Mouse (Mus musculus) megakaryocyte, adult 5-6 weeks (primary cell): Measurements from ENCODE around the gene Grin2c. TPM values are rescaled to one million over a fixed set of nuclear protein-coding genes. Genes with fewer than 3 reads are reported as not detected.
A peak's percentile ranks its signal among the peaks of the same experiment; 100 is the strongest.

Experiments
- ATAC-seq: 2 replicates; pipeline ENCODE4 v1.8.0; 2016; ENCODE audit warnings: mild to moderate bottlenecking, inconsistent platforms; ENCODE audit not compliant: poor library complexity, severe bottlenecking
- total RNA-seq, 2 experiments: library from RNA; stranded (forward) in 1 of 2; stranded (reverse) in 1 of 2; fragments of 153-499, 151-499 nt in 1 of 2; fragments of 221-1000, 200-1000 nt in 1 of 2; gene quantifications; 2 replicates each; pipeline versions ENCODE4 v1.2.3 to v1.2.4; 2015 to 2017

The Grin2c gene
- total RNA-seq, 2 experiments from 2014 or later, result not detected

GRCm38 (mm10) chr11:115209958-115210357, 57.1 kb downstream of the Grin2c start:
- ATAC-seq, result no peak

GRCm38 (mm10) chr11:115208776-115209732, 58.0 kb downstream of the Grin2c start:
- peak; percentile 96 for ATAC-seq

GRCm38 (mm10) chr11:115208126-115208525, 58.9 kb downstream of the Grin2c start:
- ATAC-seq, result no peak

- no peak for ATAC-seq
Measured at GRCm38 (mm10) chr11:115202756-115203155, 64.3 kb downstream of the Grin2c start.

- peak; percentile 88 for ATAC-seq
Measured at GRCm38 (mm10) chr11:115202316-115202715, 64.7 kb downstream of the Grin2c start.

- no peak for ATAC-seq
Measured at GRCm38 (mm10) chr11:115200520-115200919, 66.5 kb downstream of the Grin2c start.

Other genes with a start within 250 kb of the Grin2c start
- 2.2 TPM in 1 of 2 replicates, not detected in the other for gene Cd300ld4, start 240.2 kb downstream of the Grin2c start, total RNA-seq (2015)
- gene Cd300ld4, start 240.2 kb downstream of the Grin2c start, total RNA-seq (2017), result not detected in 2 replicates
- 1.1 TPM in 1 of 2 replicates, not detected in the other for gene Cd300ld5, start 229.5 kb downstream of the Grin2c start, total RNA-seq (2015)
- not detected in 2 replicates for gene Cd300ld5, start 229.5 kb downstream of the Grin2c start, total RNA-seq (2017)
- 23.8 and 26.2 TPM in 2 replicates for gene Cd300ld3, start 218.8 kb downstream of the Grin2c start, total RNA-seq (2015)
- 6.7 and 7.6 TPM in 2 replicates for gene Cd300ld3, start 218.8 kb downstream of the Grin2c start, total RNA-seq (2017)
- gene Cd300e, start 205.1 kb downstream of the Grin2c start, total RNA-seq (2015), result 1.7 and 2.6 TPM in 2 replicates
- gene Cd300e, start 205.1 kb downstream of the Grin2c start, total RNA-seq (2017), result 0.61 and 1.7 TPM in 2 replicates
- 4.8 and 6.2 TPM in 2 replicates for gene Rab37, start 175.8 kb downstream of the Grin2c start, total RNA-seq (2015)
- gene Rab37, start 175.8 kb downstream of the Grin2c start, total RNA-seq (2017), result 8.9 and 15.0 TPM in 2 replicates
- 22.9 and 25.7 TPM in 2 replicates for gene Cd300lf, start 133.3 kb downstream of the Grin2c start, total RNA-seq (2015)
- gene Cd300lf, start 133.3 kb downstream of the Grin2c start, total RNA-seq (2017), result 28.1 and 46.6 TPM in 2 replicates
- gene Slc9a3r1, start 103.9 kb downstream of the Grin2c start, total RNA-seq (2015), result 77.6 and 92.0 TPM in 2 replicates
- 87.5 and 88.7 TPM in 2 replicates for gene Slc9a3r1, start 103.9 kb downstream of the Grin2c start, total RNA-seq (2017)
- gene Tmem104, start 79.8 kb downstream of the Grin2c start, total RNA-seq (2015), result 23.9 and 25.7 TPM in 2 replicates
- 6.1 and 8.7 TPM in 2 replicates for gene Tmem104, start 79.8 kb downstream of the Grin2c start, total RNA-seq (2017)
- 16.1 and 17.7 TPM in 2 replicates for gene Nat9, start 79.4 kb downstream of the Grin2c start, total RNA-seq (2015)
- 23.9 and 36.1 TPM in 2 replicates for gene Nat9, start 79.4 kb downstream of the Grin2c start, total RNA-seq (2017)
- gene Fdxr, start 9.8 kb upstream of the Grin2c start, total RNA-seq (2015), result 4.4 and 5.6 TPM in 2 replicates
- 9.9 and 14.3 TPM in 2 replicates for gene Fdxr, start 9.8 kb upstream of the Grin2c start, total RNA-seq (2017)
- gene Fads6, start 30.4 kb upstream of the Grin2c start, total RNA-seq (2015), result 0.58 and 0.71 TPM in 2 replicates
- 1.4 and 2.3 TPM in 2 replicates for gene Fads6, start 30.4 kb upstream of the Grin2c start, total RNA-seq (2017)
- gene Otop2, start 39.9 kb upstream of the Grin2c start, total RNA-seq (2015), result not detected in 2 replicates
- not detected in 2 replicates for gene Otop2, start 39.9 kb upstream of the Grin2c start, total RNA-seq (2017)
- gene Ush1g, start 54.8 kb upstream of the Grin2c start, total RNA-seq (2015), result not detected in 2 replicates
- gene Ush1g, start 54.8 kb upstream of the Grin2c start, total RNA-seq (2017), result not detected in 2 replicates
- gene Otop3, start 67.5 kb upstream of the Grin2c start, total RNA-seq (2015), result not detected in 2 replicates
- gene Otop3, start 67.5 kb upstream of the Grin2c start, total RNA-seq (2017), result not detected in 2 replicates
- gene Hid1, start 100.5 kb upstream of the Grin2c start, total RNA-seq (2015), result 0.27 TPM in 1 of 2 replicates, not detected in the other
- gene Hid1, start 100.5 kb upstream of the Grin2c start, total RNA-seq (2017), result 0.07 and 0.16 TPM in 2 replicates
- 0.21 and 0.58 TPM in 2 replicates for gene Cdr2l, start 114.7 kb upstream of the Grin2c start, total RNA-seq (2015)
- gene Cdr2l, start 114.7 kb upstream of the Grin2c start, total RNA-seq (2017), result 0.24 and 0.59 TPM in 2 replicates
- gene Mrpl58, start 136.5 kb upstream of the Grin2c start, total RNA-seq (2015), result 122 and 124 TPM in 2 replicates
- gene Mrpl58, start 136.5 kb upstream of the Grin2c start, total RNA-seq (2017), result 86.9 and 95.9 TPM in 2 replicates
- 740 and 790 TPM in 2 replicates for gene Atp5h, start 152.7 kb upstream of the Grin2c start, total RNA-seq (2015)
- 901 and 1,038 TPM in 2 replicates for gene Atp5h, start 152.7 kb upstream of the Grin2c start, total RNA-seq (2017)
- 19.6 and 21.2 TPM in 2 replicates for gene Kctd2, start 152.9 kb upstream of the Grin2c start, total RNA-seq (2015)
- 14.5 and 16.8 TPM in 2 replicates for gene Kctd2, start 152.9 kb upstream of the Grin2c start, total RNA-seq (2017)
- gene Trim80, start 173.3 kb upstream of the Grin2c start, total RNA-seq (2015), result not detected in 2 replicates
- not detected in 2 replicates for gene Trim80, start 173.3 kb upstream of the Grin2c start, total RNA-seq (2017)
- 0.09 and 0.42 TPM in 2 replicates for gene Slc16a5, start 195.2 kb upstream of the Grin2c start, total RNA-seq (2015)
- gene Slc16a5, start 195.2 kb upstream of the Grin2c start, total RNA-seq (2017), result 0.08 and 0.15 TPM in 2 replicates
- gene Armc7, start 208.4 kb upstream of the Grin2c start, total RNA-seq (2015), result 17.2 and 18.5 TPM in 2 replicates
- 19.8 and 38.6 TPM in 2 replicates for gene Armc7, start 208.4 kb upstream of the Grin2c start, total RNA-seq (2017)
- gene Nt5c, start 224.6 kb upstream of the Grin2c start, total RNA-seq (2015), result 80.9 and 84.8 TPM in 2 replicates
- 104 and 113 TPM in 2 replicates for gene Nt5c, start 224.6 kb upstream of the Grin2c start, total RNA-seq (2017)
- 211 and 220 TPM in 2 replicates for gene Jpt1, start 247.1 kb upstream of the Grin2c start, total RNA-seq (2015)
- gene Jpt1, start 247.1 kb upstream of the Grin2c start, total RNA-seq (2017), result 181 and 183 TPM in 2 replicates